Mouse (Mus musculus) myocyte (in vitro differentiated cells): ENCODE measurements around the gene Zfp93. TPM values are rescaled to one million over a fixed set of nuclear protein-coding genes. Genes with fewer than 3 reads are reported as not detected.

ENCODE experiments used
- H3K27me3 ChIP-seq: one replicate; pipeline ENCODE4 v1.6.1; 2011; ENCODE audit not compliant: control insufficient read depth, insufficient read depth, insufficient read length
- H3K36me3 ChIP-seq: one replicate; pipeline ENCODE4 v1.6.1; 2011; ENCODE audit not compliant: control insufficient read depth, insufficient read depth
- H3K4me2 ChIP-seq: one replicate; pipeline ENCODE4 v1.6.1; 2011; ENCODE audit warnings: low read depth, control low read depth
- H3K4me3 ChIP-seq: one replicate; pipeline ENCODE4 v1.5.1; 2011; ENCODE audit warnings: mild to moderate bottlenecking, control low read depth, moderate library complexity
- H3K79me2 ChIP-seq: one replicate; pipeline ENCODE4 v1.6.1; 2011; ENCODE audit not compliant: control insufficient read depth, insufficient read depth
- H3ac ChIP-seq: one replicate; pipeline ENCODE4 v1.6.1; 2011; ENCODE audit not compliant: control insufficient read depth, insufficient read length
- CEBPB ChIP-seq: IDR thresholded peaks from 2 replicates; pipeline ENCODE4 v1.6.1; 2011; ENCODE audit warnings: mild to moderate bottlenecking, moderate library complexity; ENCODE audit not compliant: poor library complexity, insufficient read depth, severe bottlenecking
- E2F4 ChIP-seq: IDR thresholded peaks from one replicate; pipeline ENCODE4 v1.6.1; 2011; ENCODE audit warnings: mild to moderate bottlenecking, control low read depth, moderate library complexity; ENCODE audit not compliant: insufficient read depth
- MAX ChIP-seq: IDR thresholded peaks from one replicate; pipeline ENCODE4 v1.6.1; 2011; ENCODE audit warnings: low read depth, mild to moderate bottlenecking, control low read depth
- MYOD1 ChIP-seq, 3 experiments: IDR thresholded peaks; one replicate each; pipeline ENCODE4 v1.6.1; 2011; ENCODE audit warnings: control low read depth in 2 of 3, low read depth in 2 of 3, mild to moderate bottlenecking in 2 of 3, moderate library complexity in 1 of 3; ENCODE audit not compliant: insufficient read length in 2 of 3, control insufficient read depth in 1 of 3
- MYOG ChIP-seq, 3 experiments: IDR thresholded peaks; one replicate each; pipeline ENCODE4 v1.6.1; 2011; ENCODE audit warnings: control low read depth in 2 of 3, low read depth in 2 of 3, mild to moderate bottlenecking in 2 of 3; ENCODE audit not compliant: insufficient read length in 2 of 3, control insufficient read depth in 1 of 3, insufficient read depth in 1 of 3
- POLR2A ChIP-seq: IDR thresholded peaks from one replicate; pipeline ENCODE4 v1.6.1; 2011; ENCODE audit warnings: low read depth, mild to moderate bottlenecking, control low read depth, moderate library complexity; ENCODE audit not compliant: insufficient read length
- POLR2AphosphoS2 ChIP-seq: IDR thresholded peaks from one replicate; pipeline ENCODE4 v1.6.1; 2011; ENCODE audit warnings: low read depth, control low read depth; ENCODE audit not compliant: insufficient read length
- REST ChIP-seq: IDR thresholded peaks from one replicate; pipeline ENCODE4 v1.6.1; 2011; ENCODE audit warnings: mild to moderate bottlenecking, control low read depth, moderate library complexity; ENCODE audit not compliant: insufficient read depth, insufficient read length
- SRF ChIP-seq: IDR thresholded peaks from one replicate; pipeline ENCODE4 v1.6.1; 2011; ENCODE audit warnings: low read depth; ENCODE audit not compliant: control insufficient read depth, insufficient read length
- TCF12 ChIP-seq: IDR thresholded peaks from one replicate; pipeline ENCODE4 v1.6.1; 2011; ENCODE audit warnings: mild to moderate bottlenecking, control low read depth; ENCODE audit not compliant: poor library complexity, insufficient read depth, severe bottlenecking
- TCF3 ChIP-seq: IDR thresholded peaks from one replicate; pipeline ENCODE4 v1.6.1; 2011; ENCODE audit warnings: low read depth, control low read depth; ENCODE audit not compliant: insufficient read length
- USF1 ChIP-seq: IDR thresholded peaks from one replicate; pipeline ENCODE4 v1.6.1; 2011; ENCODE audit warnings: low read depth, mild to moderate bottlenecking, control low read depth, moderate library complexity
- polyA plus RNA-seq: library from polyadenylated mRNA; unstranded; fragments of >200 nt; fragmentation: generic; extraction: Trizol; gene quantifications from one replicate; pipeline ENCODE4 v1.2.1, GENCODE M21; 2012; ENCODE audit warnings: missing spikeins

Gene Zfp93
- polyA plus RNA-seq, 1 experiment, result 1.4 TPM

GRCm38 (mm10) chr7:24296386-24296785, 26.2 kb downstream of the Zfp93 start:
- no peaks in the 10 kb centered on the region for H3K36me3 ChIP-seq
- H3K4me3 ChIP-seq, result no peak overlapping the region
- H3K79me2 ChIP-seq, result no peaks in the 10 kb centered on the region
- H3K27me3 ChIP-seq, result no peaks in the 10 kb centered on the region
- no peak overlapping the region for H3K4me2 ChIP-seq
- TF ChIP-seq MYOG (IDR thresholded peaks at IDR 0.05; ENCODE audit: control insufficient read depth in 1 of 3, insufficient read depth in 1 of 3, insufficient read length in 2 of 3, low read depth in 2 of 3) (no peak), E2F4 (no peak), CEBPB (no peak), REST (no peak)
- no peak overlapping the region for H3ac ChIP-seq

- H3K79me2 ChIP-seq, result no peaks in the 10 kb centered on the region
- no peak overlapping the region for H3K4me2 ChIP-seq
- no peak overlapping the region for H3K4me3 ChIP-seq
- no peaks in the 10 kb centered on the region for H3K36me3 ChIP-seq
- no peaks in the 10 kb centered on the region for H3K27me3 ChIP-seq
- TF ChIP-seq POLR2AphosphoS2, result no peak
- TF ChIP-seq TCF3, result no peak
- no peak for TF ChIP-seq USF1
- TF ChIP-seq MYOG (IDR thresholded peaks at IDR 0.05; ENCODE audit: control insufficient read depth in 1 of 3, insufficient read depth in 1 of 3, insufficient read length in 2 of 3, low read depth in 2 of 3), result no peak
- TF ChIP-seq MYOD1 (IDR thresholded peaks at IDR 0.05; ENCODE audit: control insufficient read depth in 1 of 3, insufficient read length in 2 of 3, low read depth in 2 of 3), result no peak
- TF ChIP-seq TCF12, result no peak
- no peak for TF ChIP-seq SRF
- TF ChIP-seq REST, result no peak
- no peak for TF ChIP-seq E2F4
- no peak for TF ChIP-seq CEBPB
- no peak for TF ChIP-seq POLR2A
- no peak for TF ChIP-seq MAX
- no peak overlapping the region for H3ac ChIP-seq
Measured at GRCm38 (mm10) chr7:24297361-24298095, 27.3 kb downstream of the Zfp93 start.

DNA sequence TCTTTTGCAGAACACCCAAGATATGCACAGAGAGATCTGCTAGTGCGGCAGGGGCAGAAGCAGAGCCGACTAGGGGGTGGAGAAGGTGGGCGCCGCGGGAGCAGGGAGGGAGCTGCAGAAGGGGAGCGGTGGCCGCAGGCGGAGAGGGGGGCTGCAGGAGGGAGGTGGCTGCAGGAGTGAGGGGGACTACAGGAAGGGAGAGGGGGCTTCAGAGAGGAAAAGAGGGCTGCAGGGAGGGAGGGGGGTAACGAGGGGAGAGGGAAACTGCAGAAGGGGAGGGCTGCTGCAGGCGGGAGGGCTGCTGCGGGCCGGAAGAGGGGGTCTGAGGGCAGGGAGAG, 28.4 kb downstream of the Zfp93 start:
- no peaks in the 10 kb centered on the region for H3K36me3 ChIP-seq
- no peaks in the 10 kb centered on the region for H3K79me2 ChIP-seq
- TF ChIP-seq MYOG (IDR thresholded peaks at IDR 0.05; ENCODE audit: control insufficient read depth in 1 of 3, insufficient read depth in 1 of 3, insufficient read length in 2 of 3, low read depth in 2 of 3) (no peak), E2F4 (no peak), MAX (no peak), POLR2A (no peak), REST (no peak), USF1 (no peak)
- H3ac ChIP-seq, result peak overlapping the region; percentile 74
- H3K27me3 ChIP-seq, result no peaks in the 10 kb centered on the region
- H3K4me3 ChIP-seq, result peak overlapping the region; percentile 65
- H3K4me2 ChIP-seq, result peak overlapping the region; percentile 58

DNA sequence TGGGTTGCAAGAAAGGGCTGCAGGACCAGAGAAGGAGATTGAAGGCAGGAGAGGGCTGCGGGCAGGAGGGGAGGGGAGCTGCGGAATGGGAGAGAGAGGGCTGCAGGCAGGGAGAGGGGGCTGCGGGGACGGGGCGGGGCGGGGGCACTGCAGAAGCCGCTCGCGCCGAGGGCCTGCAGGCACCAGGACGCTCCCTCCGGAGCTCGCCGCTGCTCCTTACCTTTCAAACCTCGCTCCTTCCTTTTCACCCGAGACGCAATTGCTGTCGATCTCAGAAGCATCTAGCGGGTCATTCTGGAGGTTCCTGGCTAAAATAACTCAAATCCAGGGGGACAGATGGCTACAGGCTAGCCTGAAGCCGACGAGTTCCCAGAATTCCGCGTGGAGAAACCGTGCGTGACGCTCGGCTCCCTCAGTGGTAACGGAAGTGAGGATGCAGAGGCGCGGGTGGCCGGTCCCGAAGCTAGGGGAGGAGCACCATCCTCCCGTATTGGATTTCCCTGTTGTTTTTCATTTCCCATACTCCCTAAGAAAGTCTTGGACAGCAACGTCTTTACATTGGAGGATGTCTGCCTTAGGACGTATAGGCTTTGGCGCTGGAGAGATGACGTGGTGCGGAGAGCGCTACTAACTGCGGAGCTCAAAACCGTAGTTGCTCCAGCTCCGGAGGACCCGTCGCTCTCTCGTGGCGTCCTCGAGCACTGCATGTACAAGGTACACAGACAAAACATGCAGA, 28.9 kb downstream of the Zfp93 start:
- H3K4me2 ChIP-seq, result peak overlapping the region; percentile 58
- TF ChIP-seq MAX (no peak), E2F4 (no peak), POLR2AphosphoS2 (no peak), POLR2A (peak; percentile 50)
- H3K27me3 ChIP-seq, result no peaks in the 10 kb centered on the region
- H3K36me3 ChIP-seq, result no peaks in the 10 kb centered on the region
- H3K4me3 ChIP-seq, result peak overlapping the region; percentile 65
- H3K79me2 ChIP-seq, result no peaks in the 10 kb centered on the region
- peak overlapping the region; percentile 74 for H3ac ChIP-seq

GRCm38 (mm10) chr7:24299823-24300481, 29.7 kb downstream of the Zfp93 start:
- H3K4me2 ChIP-seq, result peak overlapping the region; percentile 69
- no peak overlapping the region for H3ac ChIP-seq
- no peaks in the 10 kb centered on the region for H3K79me2 ChIP-seq
- peak overlapping the region; percentile 65 for H3K4me3 ChIP-seq
- no peak for TF ChIP-seq E2F4
- H3K27me3 ChIP-seq, result no peaks in the 10 kb centered on the region
- no peaks in the 10 kb centered on the region for H3K36me3 ChIP-seq
